Mouse (Mus musculus) spleen, postnatal 14 days (tissue): ENCODE measurements around the gene Arhgap6.

Experiments
- DNase-seq, 2 experiments: peaks; one replicate each; pipeline ENCODE4 v3.0.0; 2021 to 2022; ENCODE audit warnings: low spot score in 2 of 2

Gene Arhgap6

GRCm38 (mm10) chrX:168980370-168980769, 185.5 kb downstream of the Arhgap6 start:
- no peak for DNase-seq

- DNase-seq, result no peak
These were observed 212.2 kb downstream of the Arhgap6 start for GRCm38 (mm10) chrX:169007066-169007465.

DNA sequence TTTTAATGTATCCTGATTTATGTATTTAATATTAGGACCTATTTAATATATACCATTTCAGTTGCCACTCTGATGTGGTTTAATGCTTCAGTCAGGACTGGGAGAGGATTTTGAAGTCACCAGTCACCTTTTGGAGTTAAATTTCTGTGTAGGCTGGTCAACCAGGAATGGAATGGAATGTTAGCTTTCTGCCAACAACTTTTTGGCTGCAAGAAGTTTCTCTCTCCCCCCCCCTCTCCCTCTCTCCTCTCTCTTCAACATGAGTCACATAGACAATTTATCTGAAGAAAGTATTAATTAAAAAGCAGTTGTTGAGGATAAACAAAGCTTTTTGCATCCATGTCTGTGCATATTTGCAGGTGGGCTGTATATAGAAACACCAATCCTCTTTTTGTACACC, 217.8 kb downstream of the Arhgap6 start:
- no peak for DNase-seq

- DNase-seq, result no peak
These were observed 239.5 kb downstream of the Arhgap6 start for GRCm38 (mm10) chrX:169034390-169034789.

DNA sequence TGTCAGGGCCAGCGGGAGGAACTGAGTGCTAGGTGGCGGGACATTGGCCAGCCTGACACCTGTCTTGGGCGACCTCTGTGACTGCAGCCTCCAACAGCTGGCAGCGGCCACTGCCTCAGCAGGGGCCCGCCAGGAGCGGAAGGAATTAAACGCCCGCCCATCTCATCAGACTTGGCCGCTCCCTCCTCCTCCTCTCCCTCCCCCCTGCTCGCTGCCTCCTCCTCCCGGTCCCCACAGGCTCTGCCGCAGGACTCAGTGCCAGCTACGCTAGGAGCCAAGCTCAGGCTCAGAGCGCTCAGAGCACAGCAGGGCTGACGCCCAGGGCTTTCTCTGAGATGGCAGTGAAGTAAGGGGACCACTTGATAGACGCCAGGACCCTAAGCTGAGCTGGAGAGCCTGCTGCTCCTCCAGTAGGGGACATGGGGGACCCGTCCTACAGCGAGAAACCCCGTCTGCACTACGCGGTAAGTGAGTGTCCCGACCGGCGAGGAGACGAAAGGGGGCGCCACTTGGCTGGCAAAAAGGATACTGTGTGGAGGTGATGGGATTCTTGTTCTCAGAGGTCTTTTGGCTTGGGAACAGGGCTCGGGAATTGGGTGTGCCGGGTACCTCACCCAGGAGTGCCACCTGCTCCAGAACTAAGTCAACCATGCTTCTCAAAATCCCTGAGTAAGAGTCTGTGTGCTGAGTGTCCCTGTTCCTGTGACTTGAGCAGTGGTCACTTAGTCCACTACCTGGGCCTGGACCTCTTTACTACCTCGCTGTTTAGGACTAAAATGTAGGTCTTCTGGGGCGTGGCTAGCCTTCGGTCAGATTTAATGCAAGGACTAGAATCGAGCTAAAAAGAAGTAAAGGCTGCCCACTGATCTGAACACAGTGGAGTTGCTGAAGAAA, 241.8 kb downstream of the Arhgap6 start:
- DNase-seq, result peak; percentile 27 to 48

- DNase-seq, result no peak
These were observed 242.5 kb downstream of the Arhgap6 start for GRCm38 (mm10) chrX:169037401-169037800.

GRCm38 (mm10) chrX:169043872-169044271, 249.0 kb downstream of the Arhgap6 start:
- DNase-seq, result no peak

DNA sequence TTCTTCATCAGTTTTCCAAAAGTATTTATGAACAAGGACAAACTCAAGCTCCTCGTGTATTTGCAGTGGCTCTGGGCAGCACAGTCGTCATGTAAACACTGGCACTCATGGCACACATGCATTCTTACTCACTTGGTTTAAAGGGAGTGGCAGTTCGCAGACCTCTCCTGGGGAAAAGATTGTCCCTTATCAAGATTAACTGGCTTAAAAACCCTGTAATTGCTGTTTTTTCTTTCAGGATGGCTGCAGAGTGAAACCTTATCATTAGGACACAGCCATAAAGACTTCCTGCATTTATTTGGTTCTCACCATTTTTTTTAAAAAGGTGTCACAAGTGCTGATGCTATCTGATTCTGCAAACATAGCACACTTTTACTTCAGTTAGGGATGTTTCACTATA, 252.7 kb downstream of the Arhgap6 start:
- no peak for DNase-seq

- no peak for DNase-seq
These were observed 254.7 kb downstream of the Arhgap6 start for GRCm38 (mm10) chrX:169049550-169049949.

DNA sequence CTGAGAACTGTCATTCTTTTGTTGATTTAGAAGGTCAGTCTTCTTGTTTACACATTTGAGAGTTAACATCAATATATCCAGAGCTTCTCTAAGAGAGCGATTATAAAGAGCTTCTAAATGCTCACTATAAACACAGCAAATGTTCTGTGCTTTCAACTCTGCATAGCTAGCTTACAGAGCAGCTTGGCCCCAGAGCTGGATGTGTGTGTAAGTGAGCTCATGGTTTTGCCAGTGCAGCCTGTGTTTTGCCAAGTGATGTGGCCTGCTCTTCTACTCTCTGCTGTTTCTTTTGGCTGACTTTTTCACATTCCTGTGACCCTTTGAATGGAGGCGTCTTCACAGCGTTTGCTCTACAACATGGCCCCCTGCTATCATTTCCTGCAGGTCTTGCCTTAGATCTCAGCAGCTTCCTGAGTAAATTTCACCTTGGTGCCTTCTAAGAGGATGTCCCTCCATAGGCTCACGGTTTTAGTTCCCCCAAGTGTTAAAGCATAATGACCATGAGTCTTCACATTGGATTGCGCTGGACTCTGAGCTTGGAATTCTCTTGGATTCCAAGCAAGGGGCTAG, 259.1 kb downstream of the Arhgap6 start:
- no peak for DNase-seq

GRCm38 (mm10) chrX:169062555-169062954, 267.7 kb downstream of the Arhgap6 start:
- DNase-seq, result no peak

DNA sequence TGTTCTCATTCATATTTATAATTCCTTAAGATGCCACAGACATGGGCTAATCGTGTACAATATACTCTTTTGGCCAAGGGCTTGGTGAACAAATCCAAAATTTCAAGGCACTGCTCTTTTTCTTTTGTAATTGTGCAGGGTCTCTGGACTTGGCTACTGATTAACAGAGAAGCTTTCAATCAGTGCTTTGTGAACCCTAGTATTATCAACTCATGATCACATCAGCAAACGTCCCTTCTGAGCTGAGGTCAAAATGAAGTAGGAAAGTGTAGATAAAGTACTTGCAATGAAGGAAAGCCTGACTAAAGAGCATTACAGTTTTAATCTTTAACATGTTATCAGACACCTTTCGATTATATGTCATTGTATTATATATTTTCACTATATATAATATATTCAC, 270.4 kb downstream of the Arhgap6 start:
- DNase-seq, result no peak

DNA sequence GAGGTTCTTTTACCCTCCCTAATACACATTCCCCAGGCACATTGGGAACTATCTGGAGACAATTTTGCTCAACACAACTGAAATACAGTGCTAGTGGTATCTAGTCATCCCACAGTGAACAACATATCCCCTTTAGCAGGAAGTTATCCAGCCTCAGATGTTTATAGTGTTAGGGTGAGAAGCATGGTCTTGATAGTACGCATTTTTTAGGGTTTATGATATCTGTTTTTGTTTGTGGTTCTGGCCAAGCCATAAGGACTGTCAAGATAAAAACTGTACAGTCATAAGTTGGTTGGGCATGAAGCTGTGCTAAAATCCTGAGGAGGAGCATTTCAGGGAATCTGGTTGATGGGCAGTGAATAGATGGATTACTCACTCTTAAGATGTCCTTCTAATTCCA, 271.0 kb downstream of the Arhgap6 start:
- DNase-seq, result no peak

GRCm38 (mm10) chrX:169075020-169075419, 280.1 kb downstream of the Arhgap6 start:
- no peak for DNase-seq

GRCm38 (mm10) chrX:169081609-169082008, 286.7 kb downstream of the Arhgap6 start:
- no peak for DNase-seq

GRCm38 (mm10) chrX:169085871-169086270, 291.0 kb downstream of the Arhgap6 start:
- DNase-seq, result peak; percentile 8 to 51

- no peak for DNase-seq
These were observed 294.3 kb downstream of the Arhgap6 start for GRCm38 (mm10) chrX:169089221-169089620.

DNA sequence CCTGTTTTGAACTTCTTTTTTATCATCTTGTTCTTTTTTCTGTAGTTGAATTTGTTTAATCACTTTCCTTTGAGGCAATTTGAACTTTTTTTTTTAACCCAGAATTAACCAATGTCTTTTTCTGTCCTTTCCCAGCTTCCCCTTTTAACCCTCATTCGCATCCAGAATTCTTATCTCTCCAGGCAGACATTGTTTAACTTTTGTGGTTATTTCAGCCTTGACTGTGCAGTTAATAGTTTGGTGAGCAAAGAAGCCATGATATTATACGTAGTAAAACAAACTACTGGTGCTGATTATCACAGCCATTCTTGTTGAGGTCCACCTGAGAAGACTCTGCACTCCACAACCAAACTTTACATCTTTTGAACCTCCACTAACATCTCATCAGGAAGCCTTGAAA, 299.7 kb downstream of the Arhgap6 start:
- DNase-seq, result no peak

DNA sequence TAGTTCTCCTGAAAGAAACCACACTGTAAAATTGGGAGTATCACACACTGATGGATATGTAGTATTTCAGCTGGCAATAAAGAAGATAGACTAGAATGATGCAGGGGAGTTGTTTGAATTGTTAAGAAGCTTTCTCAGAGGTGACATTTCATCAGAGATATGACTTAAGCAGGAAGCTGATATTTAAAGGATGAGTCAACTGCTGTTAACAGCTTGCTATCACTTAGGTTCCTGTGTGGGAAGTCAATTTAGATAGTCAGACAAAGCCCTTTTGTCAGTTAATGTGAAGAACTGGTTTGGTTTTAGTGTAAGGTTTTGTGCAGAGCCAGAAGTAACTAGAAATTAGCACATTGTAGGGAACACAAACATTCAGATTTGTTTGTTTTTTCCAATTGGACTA, 300.7 kb downstream of the Arhgap6 start:
- no peak for DNase-seq

GRCm38 (mm10) chrX:169102665-169103064, 307.8 kb downstream of the Arhgap6 start:
- DNase-seq, result no peak

DNA sequence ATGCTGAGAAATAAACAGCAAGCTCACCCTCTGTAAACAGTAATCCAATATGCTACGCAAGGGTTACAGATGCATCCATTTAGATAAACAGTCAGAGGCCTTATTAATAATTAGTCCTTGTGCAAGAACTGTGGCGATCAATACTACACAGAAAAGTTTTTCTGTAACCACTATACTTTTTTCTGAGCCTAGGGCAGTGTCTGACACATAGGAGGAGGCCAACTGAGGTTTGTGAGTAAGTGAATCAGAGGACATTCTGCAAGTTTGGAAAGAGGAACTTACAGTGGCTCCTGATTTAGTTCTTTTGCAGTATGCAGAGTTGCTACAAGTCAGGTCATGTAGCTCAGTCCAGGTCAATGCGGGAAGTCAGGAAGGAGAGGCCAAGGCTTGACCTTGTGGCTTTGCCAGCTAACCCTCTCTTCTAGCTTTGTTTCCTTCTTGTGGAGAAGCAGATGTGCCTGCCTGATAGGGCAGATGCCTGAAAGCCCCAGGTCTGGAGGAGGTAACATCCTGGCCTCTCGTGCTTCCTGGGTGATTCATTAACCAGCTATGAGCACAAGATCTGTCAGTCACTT, 311.2 kb downstream of the Arhgap6 start:
- DNase-seq, result no peak

GRCm38 (mm10) chrX:169107372-169107771, 312.5 kb downstream of the Arhgap6 start:
- no peak for DNase-seq

- DNase-seq, result no peak
These were observed 315.1 kb downstream of the Arhgap6 start for GRCm38 (mm10) chrX:169110031-169110430.
